Mouse (Mus musculus) T-helper 1 cell (primary cell): Measurements from ENCODE around the gene Ntrk1.
"Not testable (repeated sequence)": the region's sequence is repeated elsewhere in the genome, so short reads cannot be mapped to it uniquely, and the experiment has no call there.

ENCODE experiments used
- in situ Hi-C: fragments of 300-600 bp; cut with MboI, MseI; formaldehyde crosslinking; loops from one replicate; pipeline ENCODE4 v1.15.1; 2025; ENCODE audit warnings: high pct_unique_total_duplicates

The Ntrk1 gene

GRCm38 (mm10) chr3:87794922-87795325 lies at the start of gene Ntrk1:
Gene Ntrk1, minus strand, starts transcription at chr3:87795162.
- in situ Hi-C loops: no loop called here

GRCm38 (mm10) chr3:87840858-87841257 lies 45.9 kb upstream of the Ntrk1 start:
- in situ Hi-C loops: no loop called here

GRCm38 (mm10) chr3:87838622-87839021 lies 43.7 kb upstream of the Ntrk1 start:
- in situ Hi-C loops: no loop called here

- in situ Hi-C loops: no loop called here
Observed at GRCm38 (mm10) chr3:87833482-87833881, 38.5 kb upstream of the Ntrk1 start.

- in situ Hi-C loops: no loop called here
Observed at GRCm38 (mm10) chr3:87832109-87832859, 37.3 kb upstream of the Ntrk1 start.

GRCm38 (mm10) chr3:87829025-87829424 lies 34.1 kb upstream of the Ntrk1 start:
- in situ Hi-C loops: no loop called here

GRCm38 (mm10) chr3:87828435-87828834 lies 33.5 kb upstream of the Ntrk1 start:
- in situ Hi-C loops: no loop called here

- in situ Hi-C loops: not testable (repeated sequence)
Observed at GRCm38 (mm10) chr3:87824206-87824605, 29.2 kb upstream of the Ntrk1 start, which contains the start of gene Pear1. Gene Pear1, minus strand, starts transcription at chr3:87824306.

GRCm38 (mm10) chr3:87818226-87818625 lies 23.3 kb upstream of the Ntrk1 start:
- in situ Hi-C loops: loop anchor here (5.0 kb wide), 1 partner anchor 51 kb away; no protein-coding TSS in a partner anchor

GRCm38 (mm10) chr3:87816646-87817093 lies 21.7 kb upstream of the Ntrk1 start:
- in situ Hi-C loops: loop anchor here (5.0 kb wide), 1 partner anchor 49 kb away; no protein-coding TSS in a partner anchor

GRCm38 (mm10) chr3:87816166-87816565 lies 21.2 kb upstream of the Ntrk1 start:
- in situ Hi-C loops: loop anchor here (5.0 kb wide), 1 partner anchor 49 kb away; no protein-coding TSS in a partner anchor

GRCm38 (mm10) chr3:87812873-87813272 lies 17.9 kb upstream of the Ntrk1 start:
- in situ Hi-C loops: no loop called here

- in situ Hi-C loops: no loop called here
Observed at GRCm38 (mm10) chr3:87812413-87812812, 17.5 kb upstream of the Ntrk1 start.

GRCm38 (mm10) chr3:87811297-87811696 lies 16.3 kb upstream of the Ntrk1 start:
- in situ Hi-C loops: no loop called here

GRCm38 (mm10) chr3:87809322-87809962 lies 14.5 kb upstream of the Ntrk1 start:
- in situ Hi-C loops: no loop called here

- in situ Hi-C loops: no loop called here
Observed at GRCm38 (mm10) chr3:87804038-87804677, 9.2 kb upstream of the Ntrk1 start.

- in situ Hi-C loops: no loop called here
Observed at GRCm38 (mm10) chr3:87801681-87802080, 6.7 kb upstream of the Ntrk1 start.

- in situ Hi-C loops: no loop called here
Observed at GRCm38 (mm10) chr3:87796736-87797334, 1.9 kb upstream of the Ntrk1 start, which contains the start of gene Insrr. Gene Insrr, plus strand, starts transcription at chr3:87796951.

- in situ Hi-C loops: no loop called here
Observed at GRCm38 (mm10) chr3:87795336-87796277, 645 bp upstream of the Ntrk1 start.

GRCm38 (mm10) chr3:87789768-87790167 lies 5.2 kb downstream of the Ntrk1 start:
- in situ Hi-C loops: no loop called here

GRCm38 (mm10) chr3:87789248-87789647 lies 5.7 kb downstream of the Ntrk1 start:
- in situ Hi-C loops: no loop called here
